Mouse (Mus musculus) ES-Bruce4 (cell line): ENCODE results near the gene Kcnq1. TPM values are rescaled to one million over a fixed set of nuclear protein-coding genes. Genes with fewer than 3 reads are reported as not detected.

Experiments used
- H3K27ac ChIP-seq: 2 replicates; pipeline ENCODE4 v1.5.1; 2012; ENCODE audit warnings: low read length, inconsistent platforms; ENCODE audit not compliant: insufficient read depth
- H3K27me3 ChIP-seq: 2 replicates; pipeline ENCODE4 v1.6.1; 2012; ENCODE audit warnings: mild to moderate bottlenecking, low read length, inconsistent platforms; ENCODE audit not compliant: control insufficient read depth, poor library complexity, insufficient read depth, severe bottlenecking
- H3K36me3 ChIP-seq: 2 replicates; pipeline ENCODE4 v1.6.1; 2012; ENCODE audit warnings: inconsistent platforms, mild to moderate bottlenecking, low read length, moderate library complexity; ENCODE audit not compliant: control insufficient read depth, poor library complexity, insufficient read depth, severe bottlenecking
- H3K4me1 ChIP-seq: one replicate; pipeline ENCODE4 v1.8.1; 2011; ENCODE audit warnings: low read length; ENCODE audit not compliant: control insufficient read depth, insufficient read depth
- H3K4me3 ChIP-seq: 2 replicates; pipeline ENCODE4 v1.5.1; 2011; ENCODE audit warnings: low read depth, mild to moderate bottlenecking, low read length
- H3K9ac ChIP-seq: 2 replicates; pipeline ENCODE4 v1.6.1; 2012; ENCODE audit warnings: low read depth, mild to moderate bottlenecking, inconsistent platforms; ENCODE audit not compliant: poor library complexity, severe bottlenecking
- H3K9me3 ChIP-seq: replicated peaks from 2 replicates; pipeline ENCODE4 v1.6.1; 2012; ENCODE audit warnings: mild to moderate bottlenecking, low read length, inconsistent platforms; ENCODE audit not compliant: control insufficient read depth, poor library complexity, insufficient read depth, severe bottlenecking
- CTCF ChIP-seq: IDR thresholded peaks from one replicate; pipeline ENCODE4 v1.8.1; 2011; ENCODE audit warnings: low read depth, low read length
- EP300 ChIP-seq: IDR thresholded peaks from 2 replicates; pipeline ENCODE4 v1.6.1; 2011; ENCODE audit warnings: low read depth, low read length; ENCODE audit not compliant: insufficient read depth
- POLR2A ChIP-seq: IDR thresholded peaks from one replicate; pipeline ENCODE4 v1.8.1; 2011; ENCODE audit warnings: low read length; ENCODE audit not compliant: insufficient read depth
- polyA plus RNA-seq: library from polyadenylated mRNA; stranded (reverse); fragments of >200 nt; gene quantifications from 2 replicates; pipeline ENCODE4 v1.2.4, GENCODE M21; 2011; ENCODE audit warnings: low read depth; ENCODE audit not compliant: missing spikeins, insufficient read depth, insufficient read length

Gene Kcnq1
- polyA plus RNA-seq = not detected in 2 replicates

DNA sequence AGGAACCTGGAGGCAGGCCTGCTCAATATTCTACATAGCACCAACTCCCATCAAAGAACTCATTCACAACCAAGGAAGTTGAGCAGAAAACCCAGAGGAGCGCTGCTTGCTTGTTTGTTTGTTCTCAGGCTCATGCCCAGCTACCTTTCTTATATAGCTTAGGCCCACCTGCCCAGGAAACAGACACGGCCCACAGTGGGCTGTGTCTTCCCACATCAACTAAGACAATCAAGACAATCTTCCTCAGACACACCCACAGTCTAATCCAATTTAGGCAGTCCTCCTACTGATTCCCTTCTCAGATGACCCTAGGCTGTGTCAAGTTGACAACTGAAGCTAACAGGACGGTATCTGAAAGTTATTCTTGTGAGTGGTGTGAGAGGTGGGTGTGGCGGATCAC is at the start of gene Kcnq1:
Kcnq1 (plus strand) TSS at position 301 of the 400 bp plus-strand sequence.
- no peak within 1 kb of the TSS for H3K27ac ChIP-seq
- no peaks in the 10 kb centered on the region for H3K27me3 ChIP-seq
- H3K9me3 ChIP-seq = no peaks in the 10 kb centered on the region; the same call in 1 of the 2 replicates
- TF ChIP-seq EP300 (no peak), POLR2A (no peak), CTCF (no peak)
- peak within 1 kb of the TSS; percentile 55 for H3K4me3 ChIP-seq
- H3K9ac ChIP-seq = peak within 1 kb of the TSS; percentile 29; the same call in 1 of the 2 replicates
- no peaks in the 10 kb centered on the region for H3K36me3 ChIP-seq
- no peaks in the 10 kb centered on the region for H3K4me1 ChIP-seq

- no peak overlapping the region for H3K9ac ChIP-seq
- H3K9me3 ChIP-seq = no peaks in the 10 kb centered on the region
- H3K4me1 ChIP-seq = peaks cover 5% of the 10 kb centered on the region
- TF ChIP-seq POLR2A (no peak), CTCF (no peak), EP300 (no peak)
- H3K4me3 ChIP-seq = no peak overlapping the region
- H3K27me3 ChIP-seq = no peaks in the 10 kb centered on the region
- H3K27ac ChIP-seq = no peak overlapping the region
- H3K36me3 ChIP-seq = peaks cover 43% of the 10 kb centered on the region
These were observed 49.1 kb upstream of the Kcnq1 start for GRCm38 (mm10) chr7:143057023-143057422.

DNA sequence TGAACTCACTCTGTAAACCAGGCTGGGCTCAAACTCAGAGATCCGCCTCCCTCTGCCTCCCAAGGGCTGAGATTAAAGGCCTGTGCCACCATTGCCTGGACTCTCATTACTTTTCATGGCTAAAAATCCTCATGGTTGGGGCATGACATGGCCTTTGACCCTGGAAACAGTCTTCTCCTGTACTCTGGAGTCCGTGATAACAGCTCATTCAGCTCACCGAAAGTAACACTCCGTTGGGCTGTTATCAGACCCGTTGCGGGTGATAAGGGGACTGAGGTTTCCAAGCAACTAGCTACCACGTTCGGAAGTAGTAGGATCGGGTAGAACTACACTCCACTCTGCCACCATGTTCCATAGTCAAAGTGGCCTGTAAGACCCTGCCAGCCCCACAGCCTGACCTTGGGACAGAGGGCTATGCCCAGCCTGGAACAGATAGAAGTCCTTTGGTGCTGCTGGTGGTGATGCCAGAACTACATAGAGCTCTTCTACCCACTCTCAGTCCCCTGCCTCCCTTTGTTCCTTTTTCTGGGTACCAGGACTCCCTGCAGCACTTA is 48.4 kb upstream of the Kcnq1 start:
- Histone ChIP-seq H3K36me3 (peaks cover 50% of the 10 kb centered on the region), H3K27me3 (no peaks in the 10 kb centered on the region), H3K4me1 (peaks cover 8% of the 10 kb centered on the region), H3K4me3 (no peak overlapping the region), H3K9ac (no peak overlapping the region), H3K9me3 (no peaks in the 10 kb centered on the region), H3K27ac (no peak overlapping the region)
- TF ChIP-seq EP300 (no peak), CTCF (no peak), POLR2A (no peak)

- Histone ChIP-seq H3K36me3 (peaks cover 55% of the 10 kb centered on the region), H3K4me1 (peaks cover 8% of the 10 kb centered on the region)
These were observed 47.9 kb upstream of the Kcnq1 start for GRCm38 (mm10) chr7:143058221-143058697.

GRCm38 (mm10) chr7:143059202-143059870 is 46.8 kb upstream of the Kcnq1 start:
- Histone ChIP-seq H3K4me1 (peaks cover 8% of the 10 kb centered on the region), H3K36me3 (peaks cover 64% of the 10 kb centered on the region), H3K27me3 (no peaks in the 10 kb centered on the region), H3K9ac (no peak overlapping the region), H3K27ac (no peak overlapping the region), H3K9me3 (no peaks in the 10 kb centered on the region), H3K4me3 (no peak overlapping the region)
- TF ChIP-seq POLR2A = no peak
- TF ChIP-seq CTCF = no peak
- no peak for TF ChIP-seq EP300

More at GRCm38 (mm10) chr7:143058221-143058697, 47.9 kb upstream of the Kcnq1 start:
- no peak for TF ChIP-seq CTCF
- TF ChIP-seq POLR2A = no peak
- no peak for TF ChIP-seq EP300
- H3K27me3 ChIP-seq = no peaks in the 10 kb centered on the region
- H3K9ac ChIP-seq = no peak overlapping the region
- H3K4me3 ChIP-seq = no peak overlapping the region
- H3K27ac ChIP-seq = no peak overlapping the region
- no peaks in the 10 kb centered on the region for H3K9me3 ChIP-seq

DNA sequence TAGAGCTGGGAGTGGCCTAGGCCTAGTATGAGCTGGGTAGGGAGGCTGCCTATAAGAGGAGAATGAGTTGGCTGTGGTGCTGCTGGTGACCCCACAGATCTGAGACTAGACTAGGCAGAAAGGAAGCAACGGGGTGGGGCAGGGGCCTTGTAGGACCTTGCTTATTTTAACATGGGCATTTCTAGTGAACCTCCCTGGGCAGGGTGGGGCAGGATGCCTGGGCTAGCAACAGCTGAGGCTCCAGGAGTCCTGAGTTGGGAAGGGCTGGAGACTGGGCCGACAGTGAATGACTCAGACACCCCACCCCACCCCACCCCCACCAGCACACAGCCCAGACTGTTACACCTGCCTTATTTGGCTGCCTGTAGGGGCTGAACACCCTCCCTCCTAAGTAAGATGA is 43.5 kb upstream of the Kcnq1 start:
- Histone ChIP-seq H3K4me1 (peaks cover 8% of the 10 kb centered on the region), H3K27ac (peak overlapping the region; percentile 66), H3K4me3 (no peak overlapping the region), H3K9ac (no peak overlapping the region), H3K36me3 (peaks cover 68% of the 10 kb centered on the region), H3K9me3 (no peaks in the 10 kb centered on the region), H3K27me3 (no peaks in the 10 kb centered on the region)
- TF ChIP-seq POLR2A = no peak
- TF ChIP-seq CTCF = no peak
- no peak for TF ChIP-seq EP300
